Mouse (Mus musculus): ENCODE data around the gene Zfp609. TPM values are rescaled to one million over a fixed set of nuclear protein-coding genes. Genes with fewer than 3 reads are reported as not detected.
"Not testable (repeated sequence)": the region's sequence is repeated elsewhere in the genome, so short reads cannot be mapped to it uniquely, and the experiment has no call there.

Gene Zfp609
- total RNA-seq, 2 experiments from 2014 or later = 50.7 to 53.7 TPM

DNA sequence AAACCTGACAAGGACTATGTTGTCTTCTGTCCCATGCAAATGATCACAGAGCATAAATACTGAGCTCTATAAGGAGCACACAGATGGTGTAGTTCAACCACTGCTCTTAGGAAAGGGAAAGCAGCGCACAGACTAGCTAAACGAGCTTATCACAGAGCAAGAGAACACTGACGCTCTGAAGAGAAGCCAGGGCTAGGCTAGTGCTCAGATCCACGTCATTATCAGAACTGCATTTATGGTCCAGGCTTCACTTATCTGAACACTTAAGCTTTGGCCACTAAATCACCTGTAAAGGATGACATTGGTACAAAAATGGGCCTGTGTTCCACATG lies 102.1 kb downstream of the Zfp609 start:
- no peak for DNase-seq (ENCODE audit: low spot score in 2 of 2)

DNA sequence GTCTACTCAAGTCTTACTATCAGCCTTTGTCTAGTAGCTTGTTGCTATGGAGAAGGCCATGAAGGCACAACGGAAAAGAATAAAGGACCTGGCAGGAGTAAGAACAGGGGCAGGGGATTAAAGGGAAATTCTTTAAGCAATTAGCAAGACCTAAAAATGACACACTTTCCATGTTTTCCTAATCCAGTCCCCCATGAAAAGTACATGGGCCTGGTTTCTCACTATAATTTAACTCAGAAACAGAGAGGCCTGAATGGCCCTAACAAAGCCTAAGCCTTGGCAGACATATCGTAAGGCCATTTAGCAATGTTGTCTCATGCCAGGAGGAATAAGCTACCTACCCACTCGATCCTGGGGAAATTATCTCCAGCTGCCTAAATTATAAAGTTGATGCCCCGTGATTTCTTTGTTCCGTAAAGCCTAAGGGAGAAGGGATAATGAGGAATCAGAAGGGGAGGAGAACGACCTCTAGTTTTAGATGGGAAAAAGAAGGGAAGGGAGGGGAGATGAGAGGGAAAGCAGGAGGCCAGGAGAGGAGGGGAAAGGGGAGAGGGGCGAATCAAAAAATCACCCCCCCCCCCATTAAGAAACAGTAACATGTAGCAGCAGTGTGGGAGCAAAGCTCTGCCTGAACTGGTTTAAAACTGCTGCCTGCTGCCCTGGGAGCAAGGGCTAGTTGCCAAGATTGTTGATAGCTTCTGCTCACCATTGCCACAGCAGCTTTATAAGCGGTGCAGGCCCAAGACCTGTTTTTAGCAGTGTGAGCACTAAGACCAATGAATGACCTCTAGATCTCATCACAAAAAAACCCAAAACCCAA lies 102.7 kb downstream of the Zfp609 start:
- DNase-seq (ENCODE audit: low spot score in 2 of 2) = peak; percentile 36 to 42

GRCm38 (mm10) chr9:65721161-65721566 lies 106.2 kb downstream of the Zfp609 start:
- no peak for DNase-seq (ENCODE audit: low spot score in 2 of 2)

- DNase-seq (ENCODE audit: low spot score in 2 of 2) = no peak
These were observed 109.2 kb downstream of the Zfp609 start for GRCm38 (mm10) chr9:65718195-65718594.

GRCm38 (mm10) chr9:65703926-65704595 lies 123.3 kb downstream of the Zfp609 start:
- DNase-seq (ENCODE audit: low spot score in 2 of 2) = no peak

- no peak for DNase-seq (ENCODE audit: low spot score in 2 of 2)
These were observed 124.1 kb downstream of the Zfp609 start for GRCm38 (mm10) chr9:65703241-65703640.

- DNase-seq (ENCODE audit: low spot score in 2 of 2) = no peak
These were observed 125.1 kb downstream of the Zfp609 start for GRCm38 (mm10) chr9:65702286-65702685.

DNA sequence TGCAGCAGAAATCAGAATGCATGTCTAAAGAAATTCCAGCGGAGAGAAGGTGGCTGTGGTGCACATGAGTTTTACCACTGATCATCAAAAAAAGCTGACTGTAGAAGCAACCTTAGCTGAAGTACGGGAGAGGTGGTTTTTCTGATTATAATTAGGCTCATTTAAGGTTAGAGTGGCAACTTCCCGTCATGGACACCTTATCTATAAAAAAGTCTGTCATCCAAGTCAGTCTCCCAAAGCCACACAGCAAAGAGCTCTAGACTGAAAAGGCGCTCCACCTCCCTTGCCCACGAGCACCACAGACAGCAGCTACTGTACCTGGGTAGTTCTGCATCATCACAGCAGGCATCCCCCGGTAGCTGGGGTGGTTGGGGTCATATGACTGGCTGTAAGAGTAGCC lies 126.9 kb downstream of the Zfp609 start:
- no peak for DNase-seq (ENCODE audit: low spot score in 2 of 2)

GRCm38 (mm10) chr9:65697992-65698391 lies 129.4 kb downstream of the Zfp609 start:
- no peak for DNase-seq (ENCODE audit: low spot score in 2 of 2)

- no peak for DNase-seq (ENCODE audit: low spot score in 2 of 2)
These were observed 130.0 kb downstream of the Zfp609 start for GRCm38 (mm10) chr9:65697356-65697755.

DNA sequence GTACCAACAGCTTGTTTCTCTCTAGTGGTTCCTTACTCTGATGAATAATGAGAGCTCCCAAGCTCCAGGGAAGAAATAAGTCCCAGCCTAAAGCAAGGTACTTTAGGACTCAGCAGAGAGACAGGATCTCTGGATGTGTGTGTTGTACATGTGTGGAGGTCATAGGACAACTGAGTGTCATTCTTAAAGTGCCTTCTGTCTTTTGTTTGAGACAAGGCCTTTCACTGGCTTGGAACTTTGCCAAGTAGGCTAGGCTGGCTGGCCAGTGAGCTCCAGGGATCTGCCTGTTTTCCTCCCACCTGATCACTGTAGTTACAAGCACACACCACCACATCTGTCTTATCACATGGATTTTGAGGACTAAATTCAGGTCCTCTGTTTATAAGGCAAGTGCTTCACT lies 131.0 kb downstream of the Zfp609 start:
- DNase-seq (ENCODE audit: low spot score in 2 of 2) = no peak

- DNase-seq (ENCODE audit: low spot score in 2 of 2) = peak; percentile 50 to 56
These were observed 131.7 kb downstream of the Zfp609 start for GRCm38 (mm10) chr9:65695646-65696045.

GRCm38 (mm10) chr9:65692959-65693603 lies 134.3 kb downstream of the Zfp609 start:
- DNase-seq (ENCODE audit: low spot score in 2 of 2) = no peak

- DNase-seq (ENCODE audit: low spot score in 2 of 2) = no peak
These were observed 134.9 kb downstream of the Zfp609 start for GRCm38 (mm10) chr9:65692466-65692865.

DNA sequence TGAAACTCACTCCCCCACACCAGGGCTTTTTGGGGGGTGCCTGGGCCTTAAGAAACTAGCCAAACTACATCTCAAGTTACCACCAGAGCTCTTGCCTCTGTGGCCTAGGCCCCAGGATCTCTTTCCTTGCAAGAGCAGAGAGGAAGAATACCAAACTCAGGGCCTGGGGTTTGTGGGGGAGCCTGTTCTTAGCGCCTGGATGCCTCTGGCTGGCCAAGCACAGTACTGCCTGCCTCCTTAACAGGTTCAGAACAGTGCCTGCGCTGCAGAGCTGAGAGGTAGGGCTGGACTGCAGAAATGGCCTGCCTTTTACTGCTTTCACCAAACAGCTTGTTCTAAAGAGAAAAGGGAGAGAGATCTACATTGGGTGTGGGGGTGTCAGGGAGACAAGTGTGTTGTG lies 137.5 kb downstream of the Zfp609 start:
- DNase-seq (ENCODE audit: low spot score in 2 of 2) = not testable (repeated sequence)

DNA sequence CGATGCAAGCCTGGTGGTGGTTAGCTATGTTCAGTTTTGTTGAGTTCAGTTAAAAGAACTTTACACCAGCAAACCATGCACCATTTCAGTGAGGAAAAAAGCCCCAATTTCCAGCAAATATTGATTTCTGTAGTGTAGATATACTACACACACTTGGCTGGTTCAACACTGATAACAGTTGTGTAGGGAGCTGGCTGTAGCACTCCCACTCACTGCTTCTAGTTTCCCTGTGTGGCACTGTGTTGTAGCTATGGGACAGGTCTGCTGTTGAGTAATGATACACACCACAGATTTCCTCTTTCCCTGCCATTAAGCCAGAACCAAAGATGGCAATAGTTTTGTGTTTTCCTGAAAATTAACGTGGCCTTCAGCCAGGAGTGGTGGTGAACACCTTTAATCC lies 142.7 kb downstream of the Zfp609 start:
- DNase-seq (ENCODE audit: low spot score in 2 of 2) = no peak

- DNase-seq (ENCODE audit: low spot score in 2 of 2) = no peak
These were observed 144.4 kb downstream of the Zfp609 start for GRCm38 (mm10) chr9:65682994-65683393.

GRCm38 (mm10) chr9:65682183-65682582 lies 145.2 kb downstream of the Zfp609 start:
- no peak for DNase-seq (ENCODE audit: low spot score in 2 of 2)

DNA sequence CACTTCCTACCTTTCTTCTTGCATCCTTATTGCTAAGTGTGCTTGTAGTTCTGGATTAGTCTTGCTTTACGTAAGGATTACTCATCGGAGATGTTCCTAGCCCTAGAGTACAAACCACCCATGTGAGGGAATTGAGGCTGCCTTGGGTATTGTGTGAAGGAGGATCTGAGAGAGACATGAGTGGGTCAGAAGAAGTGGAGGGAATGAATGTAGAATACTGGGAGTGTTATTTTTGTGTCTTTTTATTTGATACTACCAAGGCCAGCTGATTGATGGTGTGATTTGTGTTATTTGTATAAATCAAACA lies 145.8 kb downstream of the Zfp609 start:
- no peak for DNase-seq (ENCODE audit: low spot score in 2 of 2)

GRCm38 (mm10) chr9:65680938-65681633 lies 146.3 kb downstream of the Zfp609 start:
- no peak for DNase-seq (ENCODE audit: low spot score in 2 of 2)

DNA sequence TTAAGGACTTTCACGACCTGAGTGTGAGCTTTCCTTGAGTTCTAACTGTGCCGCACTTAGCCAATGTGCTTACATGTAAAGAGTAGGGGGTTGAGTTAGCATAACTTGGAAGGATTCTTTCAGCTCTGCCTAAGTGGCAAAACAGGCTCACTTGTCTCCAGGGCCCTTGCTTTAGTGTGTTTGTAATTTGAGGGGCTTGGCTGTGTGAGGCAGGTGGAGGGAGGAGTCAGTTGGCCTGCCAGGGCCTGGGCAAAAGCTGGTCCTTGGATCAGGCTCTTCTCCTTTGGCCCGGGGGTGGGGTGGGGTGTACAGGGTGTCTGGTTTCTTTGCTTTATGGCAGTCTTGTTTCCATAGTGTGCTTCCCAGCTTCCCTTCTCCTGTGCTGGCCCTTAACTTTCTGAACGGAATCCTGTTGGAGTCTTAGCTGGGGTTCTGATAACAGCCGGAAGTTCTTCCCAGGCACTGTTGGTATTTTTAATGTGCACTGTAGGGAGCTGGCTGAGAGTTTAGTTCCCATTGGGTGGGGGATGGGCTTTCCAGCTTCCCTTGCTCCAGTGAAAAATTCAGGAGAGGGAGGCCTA lies 148.1 kb downstream of the Zfp609 start:
- DNase-seq (ENCODE audit: low spot score in 2 of 2) = peak in 1 of 2 experiments; percentile 32

- no peak for DNase-seq (ENCODE audit: low spot score in 2 of 2)
These were observed 150.3 kb downstream of the Zfp609 start for GRCm38 (mm10) chr9:65677119-65677462.

Measured in left cerebral cortex, adult 18-20 months (tissue).